ENCODE assay signal across 14 mouse cellular contexts in the genomic region with DNA sequence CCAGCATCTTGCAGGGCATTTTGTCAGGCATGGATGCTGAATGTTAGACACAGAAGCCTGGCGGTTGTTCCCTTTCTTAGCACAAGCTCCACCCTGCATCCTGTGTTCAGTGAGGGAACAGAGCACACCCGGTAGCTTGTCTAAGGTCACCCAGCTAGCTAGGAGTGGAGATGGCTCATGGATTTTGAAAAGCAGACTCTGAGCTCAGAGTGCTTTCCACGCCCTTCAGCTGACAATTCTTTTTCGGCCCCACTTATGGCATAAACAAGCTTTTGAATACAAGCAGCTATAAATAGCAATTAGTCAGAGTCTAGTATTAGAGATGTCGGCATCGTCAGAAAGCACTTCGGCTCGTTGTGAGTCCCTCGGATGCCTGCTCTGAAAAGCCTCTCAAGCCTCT.
DNase-seq lines count a peak whose midpoint lies in the region; ATAC-seq and TF ChIP-seq lines count a peak whose summit lies in the region.
"Had no signal": no experiment of that assay in that cellular context is flagged by ENCODE, and none has a peak within 500 bp of the region (broad histone marks: within the 10 kb centered on the region; RNA-seq: fewer than 3 reads in every experiment).

No protein-coding gene starts in this region.

- no peak overlapping the region for H3K4me3 ChIP-seq in hindbrain, embryonic 16.5 days (ENCODE audit: low read length)
- H3K4me3 ChIP-seq in hindbrain, embryonic 13.5 days: no peak overlapping the region
- no peak overlapping the region for H3K4me3 ChIP-seq in lung, postnatal 0 days (ENCODE audit: low read depth, low read length)
- no peak overlapping the region for H3K4me3 ChIP-seq in hindbrain, embryonic 12.5 days
- H3K4me3 ChIP-seq: embryonic facial prominence, embryonic 12.5 days; stomach, embryonic 15.5 days had no signal

- no peak for ATAC-seq in hindbrain, embryonic 16.5 days
- no peak for ATAC-seq in hindbrain, embryonic 13.5 days (ENCODE audit: low FRiP score)
- peak; percentile 87 for ATAC-seq in lung, postnatal 0 days
- ATAC-seq in hindbrain, embryonic 12.5 days (ENCODE audit: low FRiP score): no peak
- ATAC-seq: inflammation-experienced regulatory T-cells, adult 6 months had no signal

- TF ChIP-seq EP300 in lung, postnatal 0 days (IDR thresholded peaks at IDR 0.05): no peak

- H3K27ac ChIP-seq in hindbrain, embryonic 16.5 days (ENCODE audit: low read depth, low read length): 0 out of 2 replicates have a peak overlapping the region, but pooled peaks have one; percentile 40
- no peak overlapping the region for H3K27ac ChIP-seq in hindbrain, embryonic 13.5 days
- no peak overlapping the region for H3K27ac ChIP-seq in lung, postnatal 0 days (ENCODE audit: low read length)
- no peak overlapping the region for H3K27ac ChIP-seq in hindbrain, embryonic 12.5 days
- H3K27ac ChIP-seq: embryonic facial prominence, embryonic 12.5 days; stomach, embryonic 15.5 days had no signal

- H3K27me3 ChIP-seq in hindbrain, embryonic 16.5 days (replicated peaks; ENCODE audit: control insufficient read depth, insufficient read depth, low read length): no peaks in the 10 kb centered on the region
- H3K27me3 ChIP-seq in hindbrain, embryonic 13.5 days: no peaks in the 10 kb centered on the region
- H3K27me3 ChIP-seq in lung, postnatal 0 days (replicated peaks; ENCODE audit: insufficient read depth, low read length): no peaks in the 10 kb centered on the region
- H3K27me3 ChIP-seq in hindbrain, embryonic 12.5 days: no peaks in the 10 kb centered on the region
- H3K27me3 ChIP-seq: embryonic facial prominence, embryonic 12.5 days; stomach, embryonic 15.5 days had no signal

- H3K9me3 ChIP-seq in hindbrain, embryonic 16.5 days (ENCODE audit: control insufficient read depth, low read length): no peaks in the 10 kb centered on the region
- no peaks in the 10 kb centered on the region for H3K9me3 ChIP-seq in hindbrain, embryonic 13.5 days
- H3K9me3 ChIP-seq in lung, postnatal 0 days (ENCODE audit: low read length): no peaks in the 10 kb centered on the region
- H3K9me3 ChIP-seq in hindbrain, embryonic 12.5 days (replicated peaks): no peaks in the 10 kb centered on the region
- H3K9me3 ChIP-seq: embryonic facial prominence, embryonic 12.5 days; stomach, embryonic 15.5 days had no signal

- no peaks in the 10 kb centered on the region for H3K36me3 ChIP-seq in hindbrain, embryonic 16.5 days (ENCODE audit: control insufficient read depth, insufficient read depth, low read length)
- H3K36me3 ChIP-seq in hindbrain, embryonic 13.5 days: no peaks in the 10 kb centered on the region
- H3K36me3 ChIP-seq in lung, postnatal 0 days (ENCODE audit: insufficient read depth, low read length): no peaks in the 10 kb centered on the region
- H3K36me3 ChIP-seq in hindbrain, embryonic 12.5 days: no peaks in the 10 kb centered on the region
- H3K36me3 ChIP-seq: embryonic facial prominence, embryonic 12.5 days; stomach, embryonic 15.5 days had no signal

- no peaks in the 10 kb centered on the region for H3K4me1 ChIP-seq in hindbrain, embryonic 16.5 days (ENCODE audit: control insufficient read depth, insufficient read depth, low read depth, low read length)
- peaks cover 11% of the 10 kb centered on the region for H3K4me1 ChIP-seq in hindbrain, embryonic 13.5 days (replicated peaks)
- H3K4me1 ChIP-seq in lung, postnatal 0 days (ENCODE audit: insufficient read depth, low read depth, low read length): no peaks in the 10 kb centered on the region
- H3K4me1 ChIP-seq in hindbrain, embryonic 12.5 days: peaks cover 13% of the 10 kb centered on the region
- H3K4me1 ChIP-seq: embryonic facial prominence, embryonic 12.5 days; stomach, embryonic 15.5 days had no signal

- no peak overlapping the region for H3K4me2 ChIP-seq in hindbrain, embryonic 16.5 days (ENCODE audit: low read length)
- H3K4me2 ChIP-seq in hindbrain, embryonic 13.5 days: no peak overlapping the region
- H3K4me2 ChIP-seq in lung, postnatal 0 days (replicated peaks; ENCODE audit: low read depth, low read length): no peak overlapping the region
- no peak overlapping the region for H3K4me2 ChIP-seq in hindbrain, embryonic 12.5 days (replicated peaks)
- H3K4me2 ChIP-seq: embryonic facial prominence, embryonic 12.5 days; stomach, embryonic 15.5 days had no signal

- H3K9ac ChIP-seq in hindbrain, embryonic 16.5 days (ENCODE audit: low read depth, low read length): no peak overlapping the region
- no peak overlapping the region for H3K9ac ChIP-seq in hindbrain, embryonic 13.5 days
- H3K9ac ChIP-seq in lung, postnatal 0 days (replicated peaks; ENCODE audit: low read depth): no peak overlapping the region
- no peak overlapping the region for H3K9ac ChIP-seq in hindbrain, embryonic 12.5 days
- H3K9ac ChIP-seq: embryonic facial prominence, embryonic 12.5 days; stomach, embryonic 15.5 days had no signal

- DNase-seq in Muller cell, postnatal 12 days (ENCODE audit: inconsistent ontology term): peak; percentile 68
- DNase-seq in heart, adult 18-20 months: peak; percentile 45 to 57
- peak; percentile 78 for DNase-seq in lung, postnatal 0 days (ENCODE audit: low spot score)
- no peak for DNase-seq in cerebellum, adult 18-20 months
- DNase-seq in right cerebral cortex, postnatal 10 days (ENCODE audit: low spot score in 2 of 2): no peak
- DNase-seq: kidney, postnatal 4 days; left cerebral cortex, postnatal 4 days; right cerebral cortex, postnatal 25 days had no signal

- 57% methylated on average over 9 of the region's 9 CpGs for WGBS in hindbrain, embryonic 16.5 days
- WGBS in hindbrain, embryonic 13.5 days: 63% methylated on average over 9 of the region's 9 CpGs
- WGBS in lung, postnatal 0 days: 31% methylated on average over 9 of the region's 9 CpGs
- WGBS in hindbrain, embryonic 12.5 days: 78% methylated on average over 9 of the region's 9 CpGs

- TF ChIP-seq CTCF in lung, postnatal 0 days (IDR thresholded peaks at IDR 0.05): no peak

Comparison
In these comparisons a context has a peak if more than half of its experiments do, and no peak if none do; other contexts are left out.
1. DNase-seq: peak in Muller cell, postnatal 12 days (single experiment), heart, adult 18-20 months (2 of 2) and lung, postnatal 0 days (single experiment); none in cerebellum, adult 18-20 months (0 of 2) and right cerebral cortex, postnatal 10 days (0 of 2).